Mouse (Mus musculus) 3134 (cell line): ENCODE measurements at regions not wholly inside any gene's neighbourhood (a gene's known extent, or its start where the extent isn't known, plus 50 kb on each side); places are given as distances from the start of the nearest gene placed in this dataset.

Source experiments
- DNase-seq: peaks from one replicate; pipeline ENCODE4 v3.0.0-alpha.2; 2011; ENCODE audit warnings: low spot score; ENCODE audit not compliant: insufficient read length; ENCODE audit errors: extremely low read depth

GRCm38 (mm10) chr1:155041592-155041991, 57.8 kb downstream of the Ier5 start:
- no peak for DNase-seq

GRCm38 (mm10) chr1:155040939-155041371, 58.5 kb downstream of the Ier5 start:
- DNase-seq: no peak

DNA sequence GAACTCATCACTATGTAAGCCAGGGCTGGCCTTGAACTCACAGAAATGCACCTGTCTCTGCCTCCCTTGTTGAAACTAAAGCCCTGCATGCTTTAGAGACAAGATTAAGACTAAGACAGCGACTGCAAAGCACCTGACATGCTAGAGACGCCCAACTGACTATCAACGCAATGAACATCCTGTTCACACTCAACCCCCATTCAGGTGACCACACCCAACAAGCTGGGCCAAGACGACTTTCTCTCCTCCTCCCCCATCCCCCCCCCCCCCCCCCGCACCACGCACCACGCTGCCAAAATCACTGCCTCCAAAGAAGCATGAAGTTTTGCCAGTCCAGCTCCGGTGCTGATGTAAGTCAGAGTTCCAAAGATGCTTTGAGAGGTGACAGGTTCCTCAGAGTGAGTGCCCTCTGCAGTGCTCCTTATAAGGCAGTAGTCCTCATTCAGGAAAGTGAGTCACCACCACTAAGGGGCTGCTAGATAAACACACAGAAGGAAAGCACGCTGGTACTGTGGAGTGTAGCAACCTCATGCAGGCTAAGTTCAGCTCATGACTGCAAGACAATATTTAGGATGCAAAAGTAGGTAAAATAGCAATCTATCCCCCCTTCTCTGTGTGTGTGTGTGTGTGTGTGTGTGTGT, 59.2 kb downstream of the Ier5 start:
- peak; percentile 60 for DNase-seq

DNA sequence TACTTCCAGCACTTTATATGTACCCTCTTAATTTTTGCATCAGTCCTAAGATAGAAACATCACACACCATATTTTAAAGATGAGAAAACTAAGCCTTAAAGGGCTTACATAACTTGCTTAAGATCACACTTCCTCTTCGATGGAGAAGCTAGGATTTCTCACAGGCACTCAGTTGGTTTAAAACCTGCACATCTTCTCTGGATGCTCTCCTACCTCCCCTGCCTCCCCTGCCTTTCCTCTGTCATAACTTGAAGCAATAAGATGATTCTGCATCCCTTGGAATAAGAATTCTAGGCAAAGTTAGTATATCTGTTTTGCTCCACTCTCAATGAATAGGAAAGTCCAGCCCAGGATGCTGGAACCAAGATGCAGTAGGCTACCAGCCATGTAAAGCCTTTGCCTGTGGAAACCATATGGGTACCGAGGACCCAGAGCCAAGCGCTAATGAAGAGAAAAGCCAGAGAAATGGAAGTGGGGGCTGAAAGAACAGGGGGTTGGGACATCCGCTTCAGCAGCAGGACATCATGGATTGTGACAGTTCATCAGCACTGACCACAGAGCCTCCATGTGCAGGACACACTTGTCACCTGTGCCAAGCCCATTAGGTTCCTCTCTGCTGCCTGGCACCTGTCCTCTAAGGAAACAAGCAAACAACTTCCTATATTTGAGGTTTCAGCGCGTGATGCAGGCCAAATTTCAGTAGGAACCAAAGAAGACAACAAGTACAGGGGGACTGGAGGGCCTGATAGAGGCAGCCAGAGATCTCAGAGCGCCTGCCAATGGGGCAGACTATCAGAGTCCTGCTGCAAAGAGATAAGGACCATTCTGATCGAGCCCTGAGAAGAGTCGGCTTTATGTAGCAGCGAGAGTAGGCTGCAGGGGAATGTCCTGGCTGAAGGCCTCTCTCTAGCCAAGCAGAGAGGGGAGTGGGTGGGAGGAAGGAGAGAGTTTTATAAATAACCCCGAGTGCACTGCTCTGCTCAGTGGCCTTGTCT, 60.5 kb downstream of the Ier5 start:
- no peak for DNase-seq

DNA sequence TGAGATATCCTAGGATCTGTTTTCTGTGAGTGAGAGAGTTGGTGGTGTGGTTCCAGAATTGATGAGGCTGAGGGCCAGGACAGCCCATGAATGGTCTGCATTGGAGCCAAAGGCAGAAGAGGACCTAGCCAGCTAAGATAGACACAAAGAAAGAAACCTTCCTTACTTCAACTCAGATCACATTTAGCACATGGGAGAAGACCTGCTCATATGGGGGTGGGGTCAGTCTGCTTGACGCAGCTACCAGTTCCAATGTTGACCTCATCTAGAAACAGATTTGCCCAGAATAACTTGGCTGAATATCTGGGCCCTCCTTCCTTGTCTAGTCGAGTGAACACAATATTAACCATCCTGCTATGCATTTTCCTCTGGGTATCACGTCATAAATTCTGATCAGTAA, 62.0 kb downstream of the Ier5 start:
- DNase-seq: no peak

- no peak for DNase-seq
Measured at GRCm38 (mm10) chr1:155030908-155031307, 68.5 kb downstream of the Ier5 start.

DNA sequence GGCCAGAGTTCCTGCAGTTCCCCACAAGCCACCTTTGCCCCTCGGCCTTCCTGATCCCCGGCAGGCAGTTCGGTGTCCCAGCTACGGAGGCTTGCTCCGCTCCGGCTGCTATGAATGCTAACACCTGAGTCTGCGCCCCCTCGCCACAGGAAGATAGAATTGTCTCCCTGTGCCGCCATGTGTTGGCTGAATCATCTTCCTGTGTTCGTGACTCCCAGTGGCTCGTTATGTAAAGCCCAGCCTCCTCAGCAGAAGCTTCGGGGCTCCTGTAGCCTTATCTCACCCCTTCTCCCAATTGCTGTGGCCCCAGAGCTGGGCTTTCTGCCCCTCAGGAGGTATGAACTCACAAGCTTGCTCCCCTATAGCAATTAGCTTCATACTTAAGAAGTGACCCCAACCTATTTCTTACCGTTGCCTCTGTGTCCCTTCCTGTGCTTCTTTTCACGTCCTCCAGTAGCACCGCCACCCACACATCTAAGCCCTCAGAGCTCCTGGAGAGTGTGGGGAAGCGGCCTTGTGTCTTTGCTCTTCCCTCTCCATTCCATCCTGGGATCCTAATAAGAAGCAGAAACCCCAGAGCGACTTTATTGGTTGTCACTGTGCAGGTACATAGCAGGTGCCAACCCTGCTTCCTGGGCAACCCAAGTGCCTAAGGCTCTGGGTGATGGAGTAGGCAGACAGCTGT, 70.1 kb downstream of the Ier5 start:
- DNase-seq: no peak

DNA sequence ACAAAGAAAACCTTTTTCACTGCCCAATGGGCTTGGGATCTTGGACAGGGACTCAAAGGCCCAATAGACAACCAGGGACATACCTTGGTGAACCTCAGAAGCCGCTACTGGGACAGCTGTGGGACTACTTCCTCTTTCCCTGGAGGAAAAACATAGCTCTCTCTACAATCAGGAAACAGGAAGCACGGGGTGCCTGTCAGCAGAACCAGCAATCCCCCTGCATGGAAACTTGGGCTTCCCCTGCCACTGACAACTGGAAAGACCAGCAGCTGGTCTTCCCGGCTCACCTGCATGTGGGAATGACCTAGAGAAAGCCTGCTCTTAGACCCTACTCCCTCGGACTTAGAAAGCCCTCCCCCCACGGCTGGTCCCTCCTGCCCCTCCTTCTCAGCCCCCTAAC, 70.7 kb downstream of the Ier5 start:
- DNase-seq: no peak

- DNase-seq: no peak
Measured at GRCm38 (mm10) chr1:155028147-155028546, 71.3 kb downstream of the Ier5 start.

DNA sequence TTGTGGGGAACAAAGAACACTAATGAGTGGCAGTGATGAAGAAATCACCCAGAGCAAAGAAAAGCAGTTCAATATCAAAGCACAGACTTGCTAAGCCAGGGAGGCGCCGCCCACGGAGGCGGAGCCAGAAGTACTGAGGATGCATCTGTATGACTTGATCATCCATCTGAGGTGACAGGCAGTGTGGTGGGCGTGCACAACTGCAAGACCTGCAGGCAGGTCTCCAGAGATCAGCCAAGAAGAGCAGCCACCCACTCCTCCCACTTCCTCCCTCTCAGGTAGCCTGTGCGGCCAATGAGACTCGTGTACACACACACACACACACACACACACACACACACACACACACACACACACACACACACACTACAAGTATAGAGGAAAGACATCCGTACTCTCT, 71.9 kb downstream of the Ier5 start:
- peak; percentile 20 for DNase-seq

- peak; percentile 36 for DNase-seq
Measured at GRCm38 (mm10) chr1:155025862-155026478, 73.5 kb downstream of the Ier5 start.

GRCm38 (mm10) chr1:155023324-155023723, 76.1 kb downstream of the Ier5 start:
- DNase-seq: no peak

GRCm38 (mm10) chr1:155015669-155016068, 83.8 kb downstream of the Ier5 start:
- no peak for DNase-seq

GRCm38 (mm10) chr1:155014944-155015343, 84.5 kb downstream of the Ier5 start:
- DNase-seq: no peak

DNA sequence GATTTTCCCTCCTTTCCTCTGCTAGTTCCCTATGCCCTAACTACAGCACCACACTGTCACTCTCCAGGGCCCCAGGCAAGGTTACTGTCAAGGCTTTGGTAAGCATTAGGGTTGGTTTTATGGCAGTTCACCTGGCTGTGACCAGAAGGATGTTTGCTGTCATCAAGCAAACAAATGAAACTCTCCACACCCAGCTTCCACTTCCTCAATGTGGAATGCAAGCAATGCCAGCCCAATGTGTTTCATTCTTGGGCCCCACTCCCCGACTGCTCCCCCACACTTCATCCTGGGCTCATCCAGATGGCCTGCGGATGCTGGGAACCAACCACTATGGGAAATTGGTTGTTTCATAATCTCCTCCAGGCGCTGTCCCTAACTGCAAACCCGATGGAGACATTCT, 85.7 kb downstream of the Ier5 start:
- DNase-seq: no peak

DNA sequence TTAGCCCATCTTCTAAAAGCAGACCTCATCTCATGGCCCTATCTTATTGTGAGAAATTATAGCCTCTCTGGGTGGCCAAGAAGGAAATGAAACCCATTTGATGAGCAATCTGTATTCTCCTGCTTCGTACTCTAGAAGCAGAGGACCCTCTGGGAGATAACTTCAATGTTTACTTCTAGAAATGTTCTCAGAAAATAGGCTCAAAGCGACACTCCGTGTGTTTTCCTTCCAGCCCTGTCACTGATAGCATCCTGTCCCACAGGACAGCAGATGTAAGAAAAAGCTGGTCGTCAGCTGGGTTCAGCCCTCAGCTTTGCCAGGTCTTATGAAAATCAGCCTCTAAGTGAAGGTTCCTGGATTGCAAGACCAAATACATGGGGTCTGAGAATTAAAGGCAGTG, 86.1 kb downstream of the Ier5 start:
- DNase-seq: no peak

DNA sequence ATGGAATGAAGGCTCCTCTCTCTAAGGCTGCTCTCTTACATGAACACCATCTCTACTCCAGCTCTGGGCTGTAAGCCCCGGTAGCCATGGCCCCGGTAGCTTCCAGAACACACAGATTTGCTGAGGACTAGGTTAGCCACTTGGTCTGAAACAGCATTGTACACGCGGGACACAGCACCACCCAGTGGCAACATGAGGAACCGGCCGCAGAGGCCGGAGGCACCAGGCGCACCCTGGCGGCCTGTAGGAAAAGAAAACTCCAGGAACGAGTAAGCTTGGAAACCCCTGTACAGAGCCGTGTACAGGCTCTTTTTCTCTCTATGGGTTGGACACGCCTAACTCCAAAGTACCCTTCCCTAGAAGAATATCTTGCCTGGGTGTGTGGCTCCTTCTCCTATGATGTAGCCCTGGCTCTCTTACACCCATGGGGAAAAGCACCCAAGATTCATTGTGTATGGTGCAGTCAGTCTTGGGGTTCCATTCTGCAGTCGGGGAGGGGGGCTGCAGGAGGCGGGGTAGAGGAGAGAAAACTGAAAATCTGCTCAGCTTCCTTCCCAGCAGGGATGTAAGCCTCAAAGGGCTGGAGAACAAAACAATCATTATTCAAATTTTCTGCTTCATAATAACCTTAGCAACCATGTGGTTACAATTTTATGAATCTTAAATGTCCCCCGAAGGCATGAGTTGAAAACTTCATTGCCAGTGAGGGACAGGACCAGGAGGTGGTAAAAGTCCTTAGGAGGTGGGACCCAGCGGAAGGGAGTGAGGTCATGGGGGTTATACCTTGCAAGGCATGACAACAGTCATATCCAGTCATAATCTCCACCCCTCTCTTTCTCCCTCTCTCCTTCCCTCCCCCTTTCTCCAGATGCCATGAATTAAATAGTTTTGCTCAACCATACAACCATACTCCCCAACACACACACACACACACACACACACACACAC, 92.6 kb downstream of the Ier5 start:
- DNase-seq: peak; percentile 89

DNA sequence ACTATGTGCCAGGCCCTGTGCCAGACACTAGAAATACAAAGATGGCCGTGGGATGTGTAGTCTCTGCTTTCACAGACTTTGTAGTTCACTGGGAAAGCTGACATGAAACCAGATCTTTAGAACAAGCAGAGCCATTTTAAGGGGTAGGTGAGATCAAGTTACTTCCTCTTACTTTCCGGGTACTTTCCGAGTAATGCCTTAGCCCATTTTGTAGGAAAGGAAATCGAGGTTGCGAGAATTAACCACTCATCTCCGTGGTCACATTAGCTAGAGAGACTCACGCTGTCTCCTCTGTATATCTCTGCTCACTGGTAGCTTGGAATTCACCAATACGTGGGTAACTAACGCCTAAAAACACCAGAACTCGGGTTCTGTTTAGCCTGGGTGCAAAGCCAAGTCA, 93.3 kb downstream of the Ier5 start:
- DNase-seq: no peak

DNA sequence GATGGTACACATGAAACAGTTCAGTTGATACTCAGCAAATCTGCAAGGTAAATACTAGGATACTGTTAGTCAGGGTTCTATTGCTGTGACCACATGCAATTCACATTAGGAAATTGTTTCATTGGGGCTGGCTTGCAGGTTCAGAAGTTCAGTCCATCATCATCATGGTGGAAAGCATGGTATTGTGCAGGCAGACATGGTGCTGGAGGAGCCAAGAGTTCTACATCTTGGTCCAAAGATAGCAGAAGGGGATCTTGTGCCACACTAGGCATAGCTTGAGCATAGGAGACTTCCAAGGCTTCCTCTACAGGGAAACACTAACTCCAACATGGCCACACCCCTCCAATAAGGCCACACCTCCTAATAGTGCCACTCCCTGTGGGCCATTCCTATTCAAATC, 99.1 kb downstream of the Ier5 start:
- no peak for DNase-seq
